Mouse (Mus musculus): ENCODE results near the gene Pkn2.

DNA sequence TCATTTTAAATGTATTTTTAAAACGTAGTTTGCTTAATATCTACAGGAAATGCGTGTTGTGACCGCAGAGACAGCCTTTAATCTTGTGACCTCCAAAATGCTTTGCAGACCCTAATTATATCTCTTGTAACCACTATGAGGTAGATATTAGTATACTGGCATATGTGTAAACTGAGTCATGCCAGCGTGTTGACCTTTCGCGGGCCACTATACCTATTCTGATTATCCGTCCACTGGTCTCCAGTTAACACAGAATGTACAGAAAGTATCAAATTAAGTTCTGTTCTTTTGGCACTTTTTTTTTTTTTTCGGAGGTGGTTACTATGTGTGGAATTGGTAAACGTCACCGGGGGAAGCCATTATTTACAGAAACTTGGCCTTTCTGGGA, 116.0 kb downstream of the Pkn2 start:
- TF ChIP-seq POLR2A (IDR thresholded peaks at IDR 0.05; ENCODE audit: insufficient read depth, low read depth, low read length) (no peak), CTCF (IDR thresholded peaks at IDR 0.05) (no peak), EP300 (IDR thresholded peaks at IDR 0.05; ENCODE audit: insufficient read depth, low read depth, low read length) (no peak)
